Mouse (Mus musculus) olfactory bulb, adult 2 months (tissue): ENCODE results near the gene Vrk1. TPM values are rescaled to one million over a fixed set of nuclear protein-coding genes. Genes with fewer than 3 reads are reported as not detected.

Source experiments
- H3K27ac ChIP-seq: fragments of 200-500 bp; 2 replicates; pipeline ENCODE4 v1.5.1; 2012; ENCODE audit warnings: low read depth, low read length; ENCODE audit not compliant: insufficient read depth
- H3K4me1 ChIP-seq: fragments of 200-500 bp; 2 replicates; pipeline ENCODE4 v1.6.1; 2012; ENCODE audit warnings: low read length; ENCODE audit not compliant: control insufficient read depth, insufficient read depth
- H3K4me3 ChIP-seq: fragments of 200-500 bp; 2 replicates; pipeline ENCODE4 v1.5.1; 2012; ENCODE audit warnings: mild to moderate bottlenecking, low read depth, low read length, moderate library complexity; ENCODE audit not compliant: insufficient read depth
- CTCF ChIP-seq: fragments of 200-500 bp; IDR thresholded peaks from 2 replicates; pipeline ENCODE4 v1.5.1; 2012; ENCODE audit warnings: low read depth, mild to moderate bottlenecking, low read length, moderate library complexity; ENCODE audit not compliant: insufficient read depth
- POLR2A ChIP-seq: fragments of 200-500 bp; IDR thresholded peaks from 2 replicates; pipeline ENCODE4 v1.6.1; 2012; ENCODE audit warnings: mild to moderate bottlenecking, low read depth, low read length, moderate library complexity; ENCODE audit not compliant: insufficient read depth
- WGBS: fragments of 180-500 bp; shearing (Covaris S2); methylation state at CpG from one replicate; pipeline ENCODE4 v1.1.7; 2018; 5-methylcytosine and 5-hydroxymethylcytosine counted together
- polyA plus RNA-seq: library from polyadenylated mRNA; stranded (reverse); fragments of >200 nt; gene quantifications from 2 replicates; pipeline ENCODE4 v1.2.4, GENCODE M21; 2012; ENCODE audit warnings: low replicate concordance; ENCODE audit not compliant: missing spikeins, insufficient read depth, insufficient read length

Vrk1 gene
- polyA plus RNA-seq, 1 experiment, result not detected

DNA sequence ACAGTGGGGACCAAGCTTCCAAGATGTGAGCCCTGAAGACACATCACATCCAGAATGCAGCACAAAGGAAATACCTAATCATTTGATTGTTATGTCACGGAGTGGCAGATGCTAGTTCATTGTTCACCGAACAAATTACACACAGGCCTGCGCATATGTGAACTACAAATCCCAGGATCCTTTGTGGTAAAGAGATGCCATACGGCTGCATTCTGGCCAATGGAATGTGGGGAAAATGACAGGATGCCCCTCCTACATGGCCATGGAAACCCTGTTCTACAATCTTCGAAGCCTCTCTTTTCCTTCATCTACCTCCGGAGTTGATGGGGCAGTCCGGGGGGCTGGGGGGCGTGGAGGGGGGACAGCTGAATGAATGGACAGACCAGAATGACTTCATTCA is 37.4 kb upstream of the Vrk1 start:
- Histone ChIP-seq H3K4me1 (peaks cover 23% of the 10 kb centered on the region), H3K4me3 (no peak overlapping the region), H3K27ac (no peak overlapping the region)
- 92% methylated on average over 8 of the region's 8 CpGs for WGBS
- TF ChIP-seq POLR2A, result no peak
- TF ChIP-seq CTCF, result no peak

DNA sequence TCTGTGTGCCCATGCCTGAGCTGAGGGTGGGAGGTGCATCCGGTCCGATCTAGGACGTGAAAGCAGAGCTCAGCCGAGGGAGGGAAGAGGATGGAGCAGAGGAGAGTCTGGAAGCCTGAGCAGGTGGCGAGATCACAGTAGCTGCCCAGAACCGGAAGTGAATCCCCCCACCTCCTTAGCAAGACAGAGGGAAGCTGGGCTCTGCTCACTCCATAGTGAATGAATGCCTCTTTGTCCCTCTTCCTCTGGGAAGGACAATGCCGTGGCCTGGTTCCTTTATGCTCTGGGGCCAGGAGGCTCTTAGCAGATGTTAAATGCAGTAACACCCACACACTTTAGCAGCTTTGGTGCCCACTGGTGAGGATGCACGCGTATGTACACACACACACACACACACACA is 36.3 kb upstream of the Vrk1 start:
- Histone ChIP-seq H3K4me1 (peaks cover 19% of the 10 kb centered on the region), H3K4me3 (no peak overlapping the region), H3K27ac (peak overlapping the region; percentile 27; the same call in 1 of the 2 replicates)
- WGBS, result 22% methylated on average over 9 of the region's 9 CpGs
- TF ChIP-seq POLR2A (no peak), CTCF (no peak)

DNA sequence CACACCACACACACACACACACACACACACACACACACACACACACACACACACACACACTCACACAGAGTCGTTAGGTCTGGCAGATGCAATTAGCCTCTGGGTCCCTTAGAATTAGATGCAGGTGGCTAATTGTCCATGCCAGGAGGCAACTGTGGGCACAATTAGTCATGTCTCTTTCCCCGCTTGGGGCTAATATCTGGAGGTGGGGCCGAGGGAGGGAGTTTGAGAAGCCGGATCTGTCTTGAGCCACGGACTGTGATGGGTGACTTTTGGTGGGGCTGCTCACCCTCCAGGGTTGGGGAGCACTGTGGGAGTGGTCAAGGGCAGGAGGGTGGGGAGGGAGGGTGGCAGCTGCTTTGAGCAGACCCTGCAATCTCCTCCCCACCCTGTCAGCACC is 35.9 kb upstream of the Vrk1 start:
- 27% methylated on average over 5 of the region's 5 CpGs for WGBS
- TF ChIP-seq CTCF (no peak), POLR2A (no peak)
- Histone ChIP-seq H3K27ac (no peak overlapping the region), H3K4me3 (no peak overlapping the region), H3K4me1 (peaks cover 19% of the 10 kb centered on the region)

- H3K4me3 ChIP-seq, result no peak overlapping the region
- 37% methylated on average over 12 of the region's 16 CpGs for WGBS
- H3K27ac ChIP-seq, result no peak overlapping the region
- no peaks in the 10 kb centered on the region for H3K4me1 ChIP-seq
- no peak for TF ChIP-seq POLR2A
- no peak for TF ChIP-seq CTCF
Measured at GRCm38 (mm10) chr12:105981121-105981973, 28.7 kb upstream of the Vrk1 start.

- Histone ChIP-seq H3K4me3 (no peak overlapping the region), H3K4me1 (no peaks in the 10 kb centered on the region), H3K27ac (no peak overlapping the region)
- 77% methylated on average over 7 of the region's 7 CpGs for WGBS
- TF ChIP-seq CTCF (no peak), POLR2A (no peak)
Measured at GRCm38 (mm10) chr12:105981974-105982305, 28.1 kb upstream of the Vrk1 start.

DNA sequence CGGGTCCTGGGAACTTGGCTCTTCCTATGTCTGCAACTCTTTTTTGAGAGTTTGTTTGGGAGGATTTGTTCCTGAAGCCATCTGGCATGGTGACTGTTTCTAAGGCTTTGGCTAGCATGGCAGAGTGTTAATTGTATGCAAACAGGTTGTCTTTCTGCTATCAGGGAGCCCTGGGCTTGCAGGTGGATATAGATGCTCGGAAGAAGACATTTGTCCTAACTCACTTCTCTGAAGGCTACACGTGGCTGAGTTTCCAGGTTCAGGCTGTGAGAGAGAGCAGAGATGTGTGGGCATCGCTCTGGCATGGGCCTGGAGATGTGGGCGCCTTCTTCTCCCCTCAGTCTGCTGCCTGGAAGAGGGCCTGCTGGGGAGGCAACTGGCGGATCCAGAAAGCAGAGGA is 27.4 kb upstream of the Vrk1 start:
- no peak overlapping the region for H3K4me3 ChIP-seq
- H3K27ac ChIP-seq, result no peak overlapping the region
- TF ChIP-seq POLR2A (no peak), CTCF (no peak)
- H3K4me1 ChIP-seq, result no peaks in the 10 kb centered on the region
- WGBS, result 82% methylated on average over 6 of the region's 6 CpGs

GRCm38 (mm10) chr12:105983499-105983898 is 26.5 kb upstream of the Vrk1 start:
- WGBS, result 92% methylated on average over 9 of the region's 9 CpGs
- no peak overlapping the region for H3K27ac ChIP-seq
- H3K4me1 ChIP-seq, result no peaks in the 10 kb centered on the region
- no peak overlapping the region for H3K4me3 ChIP-seq
- TF ChIP-seq POLR2A, result no peak
- TF ChIP-seq CTCF, result no peak

DNA sequence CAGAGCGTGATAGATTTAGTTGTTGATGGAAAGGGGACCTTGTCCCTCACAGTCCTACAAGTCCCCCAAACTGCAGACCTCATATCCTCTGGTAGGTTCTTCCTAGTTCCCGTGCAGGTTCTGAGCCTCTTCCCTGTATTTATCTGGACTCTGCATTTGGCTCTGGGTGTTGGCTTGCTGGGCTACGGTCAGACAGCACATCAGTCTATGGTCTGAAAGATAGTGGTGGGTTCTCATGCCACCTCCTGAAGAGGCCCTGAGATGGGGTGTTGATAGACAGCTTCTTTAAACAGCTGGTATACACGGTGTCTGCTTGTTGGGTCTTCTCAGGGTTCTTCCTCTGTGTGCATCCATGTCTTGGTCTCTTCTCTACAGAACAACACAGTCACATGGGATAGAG is 21.6 kb upstream of the Vrk1 start:
- Histone ChIP-seq H3K27ac (no peak overlapping the region), H3K4me1 (peaks cover 8% of the 10 kb centered on the region; the same call in 1 of the 2 replicates), H3K4me3 (no peak overlapping the region)
- no peak for TF ChIP-seq CTCF
- no peak for TF ChIP-seq POLR2A
- 96% methylated on average over 4 of the region's 4 CpGs for WGBS

DNA sequence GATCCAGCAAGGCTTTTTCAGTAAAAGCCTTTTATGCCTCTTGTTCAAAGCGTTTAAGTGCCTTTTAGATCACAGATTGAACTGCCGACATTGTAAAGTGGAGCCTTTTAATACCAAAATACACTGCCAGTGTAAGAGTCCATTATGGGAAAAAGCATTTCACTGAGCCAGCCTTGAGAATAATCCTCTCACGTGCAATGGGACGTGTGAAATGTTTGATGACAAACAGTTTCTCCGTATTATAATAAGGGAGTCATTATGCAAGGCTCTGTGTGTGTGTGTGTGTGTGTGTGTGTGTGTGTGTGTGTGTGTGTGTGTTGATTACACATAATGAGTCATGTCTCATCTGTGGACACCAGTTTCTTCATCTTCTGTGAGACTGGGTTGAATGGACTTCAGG is 17.3 kb upstream of the Vrk1 start:
- TF ChIP-seq CTCF (no peak), POLR2A (no peak)
- WGBS, result 33% methylated on average over 5 of the region's 5 CpGs
- Histone ChIP-seq H3K4me1 (peaks cover 8% of the 10 kb centered on the region; the same call in 1 of the 2 replicates), H3K27ac (no peak overlapping the region), H3K4me3 (no peak overlapping the region)

- TF ChIP-seq POLR2A (no peak), CTCF (no peak)
- 71% methylated on average over 7 of the region's 7 CpGs for WGBS
- peaks cover 8% of the 10 kb centered on the region; the same call in 1 of the 2 replicates for H3K4me1 ChIP-seq
- no peak overlapping the region for H3K27ac ChIP-seq
- H3K4me3 ChIP-seq, result no peak overlapping the region
Measured at GRCm38 (mm10) chr12:105993356-105993755, 16.7 kb upstream of the Vrk1 start.
